Mouse (Mus musculus): ENCODE data around the gene Fam24a.

DNA sequence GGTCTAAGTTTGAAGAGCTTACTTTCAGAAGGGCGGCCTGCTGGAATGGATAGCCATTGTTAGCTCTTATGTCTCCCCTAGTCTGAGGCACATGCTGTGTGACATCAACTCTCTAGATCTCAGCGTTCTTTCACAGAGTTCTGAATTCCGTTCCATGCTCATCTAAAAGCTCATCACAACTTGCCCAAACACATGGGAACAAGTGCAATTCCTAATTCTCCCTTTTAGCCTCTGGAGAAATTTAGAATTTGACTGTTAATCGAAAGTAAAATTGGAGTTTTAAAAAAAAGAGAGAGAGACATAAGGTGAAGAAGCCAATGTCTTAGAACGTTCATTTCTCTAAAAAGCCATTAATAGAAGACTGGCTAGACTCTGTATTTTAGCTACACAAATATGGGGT is 4.2 kb upstream of the Fam24a start, which contains the start of gene Fam24b:
- TF ChIP-seq CTCF (IDR thresholded peaks at IDR 0.05; ENCODE audit: control insufficient read depth, insufficient read depth, insufficient replicate concordance, low read depth, low read length): no peak
- TF ChIP-seq POLR2A (IDR thresholded peaks at IDR 0.05; ENCODE audit: control insufficient read depth, low read depth, low read length): no peak
